Mouse (Mus musculus) midbrain, embryonic 14.5 days (tissue): Measurements from ENCODE around the gene Pum3. TPM values are rescaled to one million over a fixed set of nuclear protein-coding genes. Genes with fewer than 3 reads are reported as not detected.

ENCODE experiments used
- ATAC-seq: fragments of 200-750 bp; cut with Nextera tagmentation; 2 replicates; pipeline ENCODE4 v1.8.0; 2017; ENCODE audit warnings: moderate number of reproducible peaks, moderate library complexity; ENCODE audit not compliant: low FRiP score, low TSS enrichment
- DNase-seq: peaks from one replicate; pipeline ENCODE4 v3.0.0-alpha.2; 2015
- H3K27ac ChIP-seq: fragments of 300-500 bp; sonication (generic); replicated peaks from 2 replicates; pipeline ENCODE4 v1.5.1; 2014; ENCODE audit warnings: mild to moderate bottlenecking, low read depth, low read length, moderate library complexity
- H3K27me3 ChIP-seq: fragments of 300-500 bp; sonication (generic); 2 replicates; pipeline ENCODE4 v1.6.1; 2014; ENCODE audit warnings: low read length, control low read depth, mixed read lengths; ENCODE audit not compliant: control insufficient read depth, insufficient read depth
- H3K36me3 ChIP-seq: fragments of 300-500 bp; sonication (generic); 2 replicates; pipeline ENCODE4 v1.6.1; 2014; ENCODE audit warnings: low read length, control low read depth; ENCODE audit not compliant: control insufficient read depth, insufficient read depth
- H3K4me1 ChIP-seq: fragments of 300-500 bp; sonication (generic); 2 replicates; pipeline ENCODE4 v1.6.1; 2014; ENCODE audit warnings: mild to moderate bottlenecking, antibody characterized with exemption, low read length, control low read depth; ENCODE audit not compliant: control insufficient read depth, insufficient read depth
- H3K4me2 ChIP-seq: fragments of 300-500 bp; sonication (generic); 2 replicates; pipeline ENCODE4 v1.6.1; 2014; ENCODE audit warnings: mild to moderate bottlenecking, low read length, moderate library complexity
- H3K4me3 ChIP-seq: fragments of 300-500 bp; sonication (generic); replicated peaks from 2 replicates; pipeline ENCODE4 v1.5.1; 2014; ENCODE audit warnings: low read depth, low read length
- H3K9ac ChIP-seq: fragments of 300-500 bp; sonication (generic); replicated peaks from 2 replicates; pipeline ENCODE4 v1.6.1; 2014; ENCODE audit warnings: mild to moderate bottlenecking, low read length, moderate library complexity
- H3K9me3 ChIP-seq: fragments of 300-500 bp; sonication (generic); 2 replicates; pipeline ENCODE4 v1.6.1; 2016; ENCODE audit warnings: low read length, control low read depth, mixed read lengths; ENCODE audit not compliant: control insufficient read depth
- WGBS: fragments of 180-500 bp; shearing (Covaris S2); extraction: QIAGEN DNeasy Blood & Tissue Kit; methylation state at CpG from one replicate; pipeline ENCODE4 v1.1.7; 2014; 5-methylcytosine and 5-hydroxymethylcytosine counted together
- polyA plus RNA-seq: library from polyadenylated mRNA; unstranded; fragments of >200 nt; fragmentation: Nextera tagmentation; extraction: Ambion mirVana; gene quantifications from 2 replicates; pipeline ENCODE4 v1.2.1, GENCODE M21; 2014

Pum3 gene
- 54.5 and 59.6 TPM in 2 replicates for polyA plus RNA-seq

- H3K4me2 ChIP-seq: peak within 1 kb of the TSS; percentile 89
- H3K27ac ChIP-seq: peak within 1 kb of the TSS; percentile 89
- ATAC-seq (peak; percentile 97), DNase-seq (peak; percentile 99)
- H3K9ac ChIP-seq: peak within 1 kb of the TSS; percentile 73
- peaks cover 9% of the 10 kb centered on the region for H3K36me3 ChIP-seq
- under 1% methylated on average over 40 of the region's 40 CpGs for WGBS
- H3K27me3 ChIP-seq: no peaks in the 10 kb centered on the region
- H3K4me3 ChIP-seq: peak within 1 kb of the TSS; percentile 73
- H3K4me1 ChIP-seq: peaks cover 15% of the 10 kb centered on the region
- no peaks in the 10 kb centered on the region for H3K9me3 ChIP-seq
Measured at GRCm38 (mm10) chr19:27429745-27430251, at the start of gene Pum3. Gene Pum3 (minus strand): TSS chr19:27429825.

DNA sequence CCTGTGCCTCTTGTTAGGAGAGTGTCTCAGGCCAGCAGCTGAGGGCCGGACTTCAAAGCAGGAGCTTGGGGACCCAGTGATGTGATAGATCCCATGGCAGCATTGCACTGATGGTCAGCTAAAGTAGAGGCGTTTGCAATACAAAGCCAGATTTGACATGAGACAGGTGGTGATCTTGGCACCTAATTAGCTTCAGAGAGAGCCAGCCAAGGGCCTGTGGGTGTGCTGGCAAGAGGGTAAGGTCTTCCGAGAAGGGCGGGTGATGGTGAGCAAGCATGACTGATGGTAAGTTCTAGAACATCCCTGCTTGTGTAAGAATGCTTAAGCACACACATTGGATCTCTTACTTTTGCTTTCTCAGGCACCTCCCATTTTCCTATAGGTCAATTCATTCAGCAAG, 37.1 kb upstream of the Pum3 start:
- Histone ChIP-seq H3K27me3 (no peaks in the 10 kb centered on the region), H3K36me3 (no peaks in the 10 kb centered on the region), H3K4me3 (no peak overlapping the region), H3K4me2 (no peak overlapping the region), H3K9me3 (no peaks in the 10 kb centered on the region), H3K27ac (no peak overlapping the region), H3K9ac (no peak overlapping the region), H3K4me1 (no peaks in the 10 kb centered on the region)
- ATAC-seq (no peak), DNase-seq (no peak)
- WGBS: 88% methylated on average over 4 of the region's 4 CpGs

DNA sequence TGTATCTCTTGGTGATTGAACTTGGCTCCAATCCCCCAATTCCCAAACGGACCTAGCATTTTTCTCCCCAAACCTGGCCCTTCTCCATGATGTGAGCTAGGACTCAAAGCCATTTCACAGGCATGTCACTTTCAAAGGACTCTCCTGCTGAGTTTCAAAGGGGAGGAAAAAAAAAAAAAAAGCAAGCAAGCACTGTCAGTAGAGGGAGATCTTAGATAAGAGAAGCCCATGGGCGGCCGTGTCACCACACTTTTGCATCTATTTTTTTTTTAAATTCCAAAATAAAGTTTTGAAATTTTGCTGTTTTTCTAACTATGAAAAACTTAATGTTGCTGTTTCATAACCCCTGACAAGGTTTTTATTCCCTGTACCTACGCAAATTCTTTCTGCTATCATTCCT, 33.0 kb upstream of the Pum3 start:
- Histone ChIP-seq H3K9me3 (no peaks in the 10 kb centered on the region), H3K27me3 (no peaks in the 10 kb centered on the region), H3K27ac (no peak overlapping the region), H3K9ac (no peak overlapping the region), H3K4me3 (no peak overlapping the region), H3K36me3 (no peaks in the 10 kb centered on the region), H3K4me2 (no peak overlapping the region), H3K4me1 (no peaks in the 10 kb centered on the region)
- 66% methylated on average over 4 of the region's 4 CpGs for WGBS
- ATAC-seq: no peak
- peak; percentile 19 for DNase-seq

DNA sequence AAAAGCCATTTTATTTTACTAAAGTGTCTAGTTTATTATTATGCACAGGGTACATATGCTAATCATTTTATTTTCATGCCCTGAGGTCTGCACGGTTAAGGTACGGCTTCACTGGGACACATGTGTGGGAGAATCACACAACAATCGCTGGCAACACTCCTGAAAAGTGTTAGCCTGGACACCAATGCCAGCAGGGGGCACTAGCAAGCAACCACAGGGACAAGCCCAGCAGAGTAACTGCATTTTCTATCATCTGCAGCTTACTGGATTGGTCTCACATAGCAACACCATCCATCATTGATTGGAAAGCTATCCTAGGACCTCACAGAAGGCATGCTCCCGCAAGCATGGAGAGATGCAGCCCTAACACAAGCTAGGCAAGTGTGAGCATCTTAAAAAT, 20.8 kb upstream of the Pum3 start:
- no peaks in the 10 kb centered on the region for H3K36me3 ChIP-seq
- H3K27ac ChIP-seq: no peak overlapping the region
- 39% methylated on average over 4 of the region's 4 CpGs for WGBS
- H3K27me3 ChIP-seq: no peaks in the 10 kb centered on the region
- H3K9me3 ChIP-seq: no peaks in the 10 kb centered on the region
- no peak overlapping the region for H3K9ac ChIP-seq
- H3K4me1 ChIP-seq: no peaks in the 10 kb centered on the region
- DNase-seq (peak; percentile 93), ATAC-seq (no peak)
- no peak overlapping the region for H3K4me2 ChIP-seq
- H3K4me3 ChIP-seq: no peak overlapping the region

GRCm38 (mm10) chr19:27447515-27447914, 17.9 kb upstream of the Pum3 start:
- no peaks in the 10 kb centered on the region for H3K9me3 ChIP-seq
- peak overlapping the region; percentile 24; the same call in 1 of the 2 replicates for H3K4me2 ChIP-seq
- no peak overlapping the region for H3K27ac ChIP-seq
- ATAC-seq (no peak; the same call in 1 of the 2 replicates), DNase-seq (peak; percentile 90)
- no peaks in the 10 kb centered on the region for H3K4me1 ChIP-seq
- H3K27me3 ChIP-seq: no peaks in the 10 kb centered on the region
- no peak overlapping the region for H3K4me3 ChIP-seq
- no peaks in the 10 kb centered on the region for H3K36me3 ChIP-seq
- H3K9ac ChIP-seq: no peak overlapping the region
- WGBS: 20% methylated on average over 7 of the region's 7 CpGs

DNA sequence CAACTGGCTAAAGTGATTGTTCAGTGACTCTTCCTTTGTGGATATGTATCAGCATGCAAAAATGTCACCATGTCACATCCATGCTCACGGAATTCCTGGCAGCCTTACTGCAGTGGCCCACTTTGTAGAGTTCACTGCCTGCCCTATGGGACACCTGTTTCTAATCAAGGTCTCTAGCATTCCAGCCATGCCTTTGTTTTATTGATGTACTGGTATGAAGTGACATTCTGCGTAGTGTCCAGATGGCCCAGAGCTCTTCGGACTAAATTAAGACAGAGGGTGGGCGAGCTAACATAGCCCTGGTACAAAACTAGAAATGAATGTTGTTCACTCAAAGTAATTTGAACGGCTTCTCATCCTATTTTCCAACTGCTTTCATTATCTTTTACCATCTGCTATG, 11.5 kb upstream of the Pum3 start:
- Histone ChIP-seq H3K36me3 (no peaks in the 10 kb centered on the region), H3K4me3 (no peak overlapping the region), H3K27me3 (no peaks in the 10 kb centered on the region), H3K9me3 (no peaks in the 10 kb centered on the region), H3K4me1 (no peaks in the 10 kb centered on the region), H3K9ac (no peak overlapping the region), H3K4me2 (no peak overlapping the region), H3K27ac (no peak overlapping the region)
- 88% methylated on average over 5 of the region's 5 CpGs for WGBS
- ATAC-seq (no peak), DNase-seq (no peak)

- WGBS: 86% methylated on average over 10 of the region's 10 CpGs
- no peaks in the 10 kb centered on the region for H3K36me3 ChIP-seq
- no peak overlapping the region for H3K4me3 ChIP-seq
- no peak overlapping the region for H3K9ac ChIP-seq
- no peaks in the 10 kb centered on the region for H3K4me1 ChIP-seq
- H3K27me3 ChIP-seq: no peaks in the 10 kb centered on the region
- DNase-seq: no peak
- no peak for ATAC-seq
- H3K9me3 ChIP-seq: no peaks in the 10 kb centered on the region
- no peak overlapping the region for H3K4me2 ChIP-seq
- H3K27ac ChIP-seq: no peak overlapping the region
Measured at GRCm38 (mm10) chr19:27437982-27438652, 8.5 kb upstream of the Pum3 start.

GRCm38 (mm10) chr19:27430406-27430805, 781 bp upstream of the Pum3 start:
- Histone ChIP-seq H3K27me3 (no peaks in the 10 kb centered on the region), H3K4me2 (peak overlapping the region; percentile 89), H3K36me3 (peaks cover 3% of the 10 kb centered on the region; the same call in 1 of the 2 replicates), H3K4me1 (peaks cover 15% of the 10 kb centered on the region), H3K9ac (peak overlapping the region; percentile 73), H3K27ac (peak overlapping the region; percentile 89), H3K9me3 (no peaks in the 10 kb centered on the region), H3K4me3 (peak overlapping the region; percentile 73)
- under 1% methylated on average over 10 of the region's 10 CpGs for WGBS
- DNase-seq (no peak), ATAC-seq (no peak)

DNA sequence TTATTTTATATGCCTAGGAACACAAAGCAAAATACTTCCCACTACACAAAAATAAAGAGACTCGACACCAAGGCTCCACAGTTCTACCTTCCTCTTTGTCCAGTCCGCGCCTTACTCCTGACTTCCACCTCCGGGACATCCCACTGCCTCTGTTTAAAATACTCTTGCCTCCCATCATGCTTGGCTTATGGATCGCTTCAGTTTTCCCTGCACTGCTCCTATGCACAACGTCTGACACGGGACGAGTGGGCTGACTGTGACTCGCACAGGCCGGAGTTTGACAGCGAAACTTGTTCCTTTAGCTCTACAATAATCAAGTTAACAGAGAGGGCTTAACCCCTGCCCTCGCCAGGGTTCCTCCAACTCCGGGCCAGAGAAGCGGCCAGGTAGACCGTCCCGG, 344 bp downstream of the Pum3 start:
- no peak for DNase-seq
- Histone ChIP-seq H3K9ac (peak overlapping the region; percentile 41), H3K4me2 (peak overlapping the region; percentile 62), H3K27ac (no peak overlapping the region), H3K36me3 (peaks cover 14% of the 10 kb centered on the region), H3K9me3 (no peaks in the 10 kb centered on the region), H3K4me1 (peaks cover 15% of the 10 kb centered on the region), H3K27me3 (no peaks in the 10 kb centered on the region), H3K4me3 (peak overlapping the region; percentile 73)
- under 1% methylated on average over 16 of the region's 16 CpGs for WGBS
- ATAC-seq: no peak; the same call in 1 of the 2 replicates
